ENCODE assay signal across 26 mouse cellular contexts in genomic region chrX:155645975-155646374, GRCm38 (mm10). TPM values are rescaled to one million over a fixed set of nuclear protein-coding genes. Genes with fewer than 3 reads are reported as not detected.
DNase-seq lines count a peak whose midpoint lies in the region; ATAC-seq and TF ChIP-seq lines count a peak whose summit lies in the region.
"Had no signal": no experiment of that assay in that cellular context is flagged by ENCODE, and none has a peak within 500 bp of the region (broad histone marks: within the 10 kb centered on the region; RNA-seq: fewer than 3 reads in every experiment).

No protein-coding gene starts in this region.

- WGBS in cerebellum, adult 2 months: 93% methylated on average over 3 of the region's 3 CpGs
- WGBS in heart, embryonic 11.5 days (ENCODE audit: insufficient replicate concordance): 81% methylated on average over 3 of the region's 3 CpGs

- TF ChIP-seq POLR2A in cerebellum, adult 2 months (IDR thresholded peaks at IDR 0.05; ENCODE audit: borderline replicate concordance, insufficient read depth, low read length): no peak

- H3K27me3 ChIP-seq in cerebellum, adult 2 months (ENCODE audit: control insufficient read depth, insufficient read depth, low read length): no peaks in the 10 kb centered on the region
- no peaks in the 10 kb centered on the region for H3K27me3 ChIP-seq in heart, embryonic 11.5 days (ENCODE audit: control insufficient read depth, insufficient read depth, low read length)
- H3K27me3 ChIP-seq: CH12.LX; embryonic facial prominence, embryonic 12.5 days; forebrain, embryonic 12.5 days had no signal

- H3K4me1 ChIP-seq in cerebellum, adult 2 months (ENCODE audit: control insufficient read depth, insufficient read depth, low read length): no peaks in the 10 kb centered on the region
- no peaks in the 10 kb centered on the region for H3K4me1 ChIP-seq in heart, embryonic 11.5 days (ENCODE audit: control insufficient read depth, insufficient read depth, low read length)
- H3K4me1 ChIP-seq: embryonic facial prominence, embryonic 10.5 days; embryonic facial prominence, embryonic 12.5 days; forebrain, embryonic 12.5 days had no signal

- H3K4me2 ChIP-seq in heart, embryonic 11.5 days: no peak overlapping the region
- H3K4me2 ChIP-seq: embryonic facial prominence, embryonic 12.5 days; forebrain, embryonic 12.5 days had no signal

- no peak overlapping the region for H3K9ac ChIP-seq in heart, embryonic 11.5 days (ENCODE audit: low read depth, low read length)
- H3K9ac ChIP-seq: embryonic facial prominence, embryonic 12.5 days; forebrain, embryonic 12.5 days had no signal

- H3K36me3 ChIP-seq in heart, embryonic 11.5 days (ENCODE audit: control insufficient read depth, insufficient read depth, low read length): no peaks in the 10 kb centered on the region
- H3K36me3 ChIP-seq: embryonic facial prominence, embryonic 10.5 days; embryonic facial prominence, embryonic 12.5 days; forebrain, embryonic 12.5 days; G1E had no signal

- no peak for TF ChIP-seq CTCF in cerebellum, adult 2 months (IDR thresholded peaks at IDR 0.05; ENCODE audit: borderline replicate concordance, insufficient read depth, low read depth, low read length)

- H3K4me3 ChIP-seq in cerebellum, adult 2 months (replicated peaks; ENCODE audit: insufficient read depth, low read depth, low read length): no peak overlapping the region
- H3K4me3 ChIP-seq in heart, embryonic 11.5 days (ENCODE audit: low read depth, low read length): no peak overlapping the region
- H3K4me3 ChIP-seq: embryonic facial prominence, embryonic 10.5 days; embryonic facial prominence, embryonic 12.5 days; forebrain, embryonic 12.5 days had no signal

- DNase-seq in cerebellum, adult 2 months: no peak
- no peak for DNase-seq in adrenal gland, postnatal 14 days
- DNase-seq: adrenal gland, adult 8-10 months; adrenal gland, postnatal 36 days; B cell, adult 2 months; cerebellum, adult 11-12 months; cerebellum, adult 8-10 months; cerebellum, adult 9-11 months; cerebellum, postnatal 14 days; cerebellum, postnatal 36 days had no signal

- no peak overlapping the region for H3K27ac ChIP-seq in cerebellum, adult 2 months (ENCODE audit: insufficient read depth, low read length)
- H3K27ac ChIP-seq in heart, embryonic 11.5 days (ENCODE audit: low read depth, low read length): no peak overlapping the region
- H3K27ac ChIP-seq: embryonic facial prominence, embryonic 10.5 days; embryonic facial prominence, embryonic 12.5 days; forebrain, embryonic 12.5 days had no signal

- no peaks in the 10 kb centered on the region for H3K9me3 ChIP-seq in heart, embryonic 11.5 days (replicated peaks; ENCODE audit: control insufficient read depth, low read length)
- H3K9me3 ChIP-seq: embryonic facial prominence, embryonic 10.5 days; embryonic facial prominence, embryonic 12.5 days; forebrain, embryonic 12.5 days; G1E had no signal

- peak; percentile 79 for ATAC-seq in common myeloid progenitor, adult 5-6 weeks (replicated peaks; ENCODE audit: low read depth, poor library complexity, severe bottlenecking)
- peak; percentile 45 to 65; a peak in 2 of 4 replicates for ATAC-seq in hematopoietic stem cell, adult 5-6 weeks (replicated peaks in 1 of 2; ENCODE audit: insufficient read depth in 1 of 2, low FRiP score in 2 of 2, low TSS enrichment in 1 of 2, low read depth in 1 of 2, poor library complexity in 2 of 2, severe bottlenecking in 2 of 2)
- peak; percentile 97 for ATAC-seq in megakaryocyte progenitor cell, adult 5-6 weeks (replicated peaks; ENCODE audit: poor library complexity)
- ATAC-seq in heart, embryonic 11.5 days (replicated peaks; ENCODE audit: insufficient number of reproducible peaks, low FRiP score, low TSS enrichment): no peak
- ATAC-seq: activated CD4-positive, CD25-positive, alpha-beta regulatory T cell, adult 4 months; CD4-positive, CD25-positive, alpha-beta regulatory T cell, adult 4 months; forebrain, embryonic 14.5 days; forebrain, embryonic 16.5 days; Patski had no signal

RNA-seq across cellular contexts. Expression of gene Gm15155, which starts 21.4 kb away (rescaled TPM):
- total RNA-seq in common myeloid progenitor, adult 5-6 weeks (2017): not detected in 2 replicates
- total RNA-seq in hematopoietic stem cell, adult 5-6 weeks (2017): not detected in 2 replicates
- total RNA-seq in megakaryocyte progenitor cell, adult 5-6 weeks (2015): not detected in 2 replicates
- not detected in 2 replicates for total RNA-seq in megakaryocyte progenitor cell, adult 5-6 weeks (2017)
- 0.11 TPM in 1 of 2 replicates, not detected in the other for polyA plus RNA-seq in cerebellum, adult 2 months (2012; rRNA removed)
- not detected in 2 replicates for polyA plus RNA-seq in heart, embryonic 11.5 days (2014; fragmentation: Nextera tagmentation; extraction: Ambion mirVana)
- not detected in 2 replicates for total RNA-seq in adrenal gland, postnatal 14 days (2021)
- total RNA-seq: adrenal gland, adult 18-20 months; adrenal gland, adult 8-10 months; adrenal gland, postnatal 36 days; CH12.LX; G1E had no signal
- polyA plus RNA-seq: activated CD4-positive, CD25-positive, alpha-beta regulatory T cell, adult 4 months; CD4-positive, CD25-positive, alpha-beta regulatory T cell, adult 4 months; embryonic facial prominence, embryonic 10.5 days; embryonic facial prominence, embryonic 12.5 days; embryonic facial prominence, embryonic 14.5 days; forebrain, embryonic 12.5 days; forebrain, embryonic 14.5 days; G1E; Patski had no signal

RNA-seq across cellular contexts. Expression of gene Ptchd1, which starts 22.4 kb away (rescaled TPM):
- 0.32 TPM in 1 of 2 replicates, not detected in the other for total RNA-seq in common myeloid progenitor, adult 5-6 weeks (2017)
- not detected in 2 replicates for total RNA-seq in hematopoietic stem cell, adult 5-6 weeks (2017)
- not detected in 2 replicates for total RNA-seq in megakaryocyte progenitor cell, adult 5-6 weeks (2015)
- total RNA-seq in megakaryocyte progenitor cell, adult 5-6 weeks (2017): 0.21 TPM in 1 of 2 replicates, not detected in the other
- polyA plus RNA-seq in cerebellum, adult 2 months (2012; rRNA removed): 11.9 and 15.9 TPM in 2 replicates
- polyA plus RNA-seq in heart, embryonic 11.5 days (2014; fragmentation: Nextera tagmentation; extraction: Ambion mirVana): 0.28 and 0.34 TPM in 2 replicates
- 0.15 and 0.68 TPM in 2 replicates for total RNA-seq in adrenal gland, postnatal 14 days (2021)
- total RNA-seq: CH12.LX, G1E had no signal
- polyA plus RNA-seq: activated CD4-positive, CD25-positive, alpha-beta regulatory T cell, adult 4 months; CD4-positive, CD25-positive, alpha-beta regulatory T cell, adult 4 months; G1E; Patski had no signal
